Mouse (Mus musculus): ENCODE data around the gene Ifitm5. TPM values are rescaled to one million over a fixed set of nuclear protein-coding genes. Genes with fewer than 3 reads are reported as not detected.
A peak's percentile ranks its signal among the peaks of the same experiment; 100 is the strongest.

Ifitm5 gene
- polyA plus RNA-seq, 1 experiment: 1.8 TPM

DNA sequence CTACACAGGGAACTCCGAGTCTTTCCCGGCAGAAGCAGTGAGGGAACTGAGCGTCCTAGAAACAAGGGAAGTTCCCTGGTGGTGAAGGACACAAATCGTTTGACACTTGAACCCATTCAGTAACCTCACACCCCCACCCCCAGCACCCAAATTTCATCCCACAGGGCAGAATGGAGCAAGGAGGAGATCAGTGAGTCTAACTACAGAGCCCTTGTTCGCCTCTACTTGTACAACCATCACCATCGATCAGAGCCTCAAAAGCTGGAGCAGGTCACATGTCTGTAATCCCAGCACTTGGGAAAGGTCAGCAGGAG is 6.4 kb upstream of the Ifitm5 start:
- peak overlapping the region; percentile 96 for H3K27ac ChIP-seq (ENCODE audit: insufficient read depth, low read length)
- peaks cover 13% of the 10 kb centered on the region for H3K4me1 ChIP-seq (ENCODE audit: control insufficient read depth, insufficient read depth, low read length)
- no peaks in the 10 kb centered on the region for H3K27me3 ChIP-seq (ENCODE audit: control insufficient read depth, insufficient read depth, low read length, poor library complexity, severe bottlenecking)
- no peaks in the 10 kb centered on the region for H3K9me3 ChIP-seq (replicated peaks; ENCODE audit: control insufficient read depth, insufficient read depth, low read length, poor library complexity, severe bottlenecking)
- H3K9ac ChIP-seq (ENCODE audit: low read depth, poor library complexity, severe bottlenecking): peak overlapping the region; percentile 82; the same call in 1 of the 2 replicates
- no peak for TF ChIP-seq CTCF (IDR thresholded peaks at IDR 0.05; ENCODE audit: low read depth, low read length)
- no peak for TF ChIP-seq EP300 (IDR thresholded peaks at IDR 0.05; ENCODE audit: insufficient read depth, low read depth, low read length)
- TF ChIP-seq POLR2A (IDR thresholded peaks at IDR 0.05; ENCODE audit: insufficient read depth, low read length): no peak
- peak overlapping the region; percentile 53 for H3K4me3 ChIP-seq (ENCODE audit: low read depth, low read length)
- peaks cover 13% of the 10 kb centered on the region for H3K36me3 ChIP-seq (ENCODE audit: control insufficient read depth, insufficient read depth, low read length, poor library complexity, severe bottlenecking)

DNA sequence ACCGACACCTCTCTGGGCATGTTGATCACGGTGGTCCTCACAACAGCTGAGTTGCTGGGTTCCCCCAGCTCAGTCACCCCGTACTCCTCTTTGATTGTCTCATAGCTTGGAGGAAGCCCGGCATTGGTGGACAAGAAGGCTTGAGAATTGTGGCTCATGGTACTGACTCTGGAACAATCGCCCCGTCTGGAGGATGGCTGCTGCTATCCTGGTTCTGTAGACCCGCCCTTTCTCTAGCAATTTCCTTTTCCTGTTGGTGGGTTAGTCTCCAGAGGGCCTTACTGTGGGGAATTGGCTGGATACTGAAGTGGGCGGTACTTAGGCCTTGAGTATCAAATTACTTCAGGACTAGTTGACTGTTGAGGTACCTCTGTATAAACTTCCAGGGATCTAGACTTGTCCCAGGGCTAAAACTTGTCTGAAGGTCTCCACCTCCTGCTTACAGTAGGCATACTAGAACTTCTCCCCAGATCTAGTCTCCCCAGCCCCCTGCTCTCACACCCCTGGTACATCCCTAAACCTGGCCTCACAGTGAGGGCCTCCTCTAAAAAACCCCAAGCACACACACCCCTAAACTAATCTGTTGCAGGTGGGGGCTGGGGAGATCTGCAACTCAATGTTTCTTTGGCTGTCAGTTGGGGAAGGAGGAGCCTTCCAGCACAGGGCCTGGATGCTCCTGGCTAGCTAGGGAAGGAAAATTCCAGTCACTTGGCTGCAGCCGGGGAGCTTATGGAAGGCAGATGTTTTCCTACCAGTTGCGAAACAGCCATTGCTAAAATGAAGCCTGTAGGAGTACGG is 5.9 kb upstream of the Ifitm5 start, which contains the start of the genes Gm45717 and Ifitm2:
Gene Gm45717, minus strand, starts transcription at position 180 of the 798 bp plus-strand sequence.
Gene Ifitm2, minus strand, starts transcription at position 230 of the 798 bp plus-strand sequence.
- no peak for TF ChIP-seq CTCF (IDR thresholded peaks at IDR 0.05; ENCODE audit: low read depth, low read length)
- peak; percentile 82 for TF ChIP-seq EP300 (IDR thresholded peaks at IDR 0.05; ENCODE audit: insufficient read depth, low read depth, low read length)
- TF ChIP-seq POLR2A (IDR thresholded peaks at IDR 0.05; ENCODE audit: insufficient read depth, low read length): peak; percentile 74
- peak within 1 kb of the TSS; percentile 82 for H3K9ac ChIP-seq (ENCODE audit: low read depth, poor library complexity, severe bottlenecking)
- peak within 1 kb of the TSS; percentile 96 for H3K27ac ChIP-seq (ENCODE audit: insufficient read depth, low read length)
- no peaks in the 10 kb centered on the region for H3K9me3 ChIP-seq (replicated peaks; ENCODE audit: control insufficient read depth, insufficient read depth, low read length, poor library complexity, severe bottlenecking)
- peaks cover 13% of the 10 kb centered on the region for H3K36me3 ChIP-seq (ENCODE audit: control insufficient read depth, insufficient read depth, low read length, poor library complexity, severe bottlenecking)
- H3K27me3 ChIP-seq (ENCODE audit: control insufficient read depth, insufficient read depth, low read length, poor library complexity, severe bottlenecking): no peaks in the 10 kb centered on the region
- peak within 1 kb of the TSS; percentile 95 for H3K4me3 ChIP-seq (ENCODE audit: low read depth, low read length)
- peaks cover 10% of the 10 kb centered on the region for H3K4me1 ChIP-seq (ENCODE audit: control insufficient read depth, insufficient read depth, low read length)

DNA sequence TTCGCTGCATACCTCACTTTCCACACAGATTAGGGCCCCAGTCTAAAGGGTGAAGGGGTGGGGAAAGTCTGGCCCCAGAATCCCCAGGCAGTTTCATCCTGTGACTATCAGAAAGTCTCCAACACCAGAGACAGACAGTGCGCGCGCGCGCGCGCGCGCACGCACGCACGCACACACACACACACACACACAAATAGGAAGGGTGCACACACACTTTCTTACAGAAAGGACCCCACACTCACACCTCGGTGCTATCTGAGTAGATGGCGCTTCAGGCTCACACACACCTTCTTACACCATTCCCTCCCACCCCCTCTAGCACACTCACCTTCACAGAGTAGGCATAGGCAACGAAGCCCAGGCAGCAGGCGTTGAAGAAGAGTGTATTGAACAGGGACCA is 5.3 kb upstream of the Ifitm5 start:
- H3K4me3 ChIP-seq (ENCODE audit: low read depth, low read length): peak overlapping the region; percentile 95
- H3K9me3 ChIP-seq (replicated peaks; ENCODE audit: control insufficient read depth, insufficient read depth, low read length, poor library complexity, severe bottlenecking): no peaks in the 10 kb centered on the region
- peak overlapping the region; percentile 93 for H3K27ac ChIP-seq (ENCODE audit: insufficient read depth, low read length)
- H3K27me3 ChIP-seq (ENCODE audit: control insufficient read depth, insufficient read depth, low read length, poor library complexity, severe bottlenecking): no peaks in the 10 kb centered on the region
- H3K4me1 ChIP-seq (ENCODE audit: control insufficient read depth, insufficient read depth, low read length): peaks cover 10% of the 10 kb centered on the region
- TF ChIP-seq CTCF (IDR thresholded peaks at IDR 0.05; ENCODE audit: low read depth, low read length): no peak
- TF ChIP-seq EP300 (IDR thresholded peaks at IDR 0.05; ENCODE audit: insufficient read depth, low read depth, low read length): no peak
- TF ChIP-seq POLR2A (IDR thresholded peaks at IDR 0.05; ENCODE audit: insufficient read depth, low read length): no peak
- H3K36me3 ChIP-seq (ENCODE audit: control insufficient read depth, insufficient read depth, low read length, poor library complexity, severe bottlenecking): peaks cover 13% of the 10 kb centered on the region
- H3K9ac ChIP-seq (ENCODE audit: low read depth, poor library complexity, severe bottlenecking): peak overlapping the region; percentile 82

DNA sequence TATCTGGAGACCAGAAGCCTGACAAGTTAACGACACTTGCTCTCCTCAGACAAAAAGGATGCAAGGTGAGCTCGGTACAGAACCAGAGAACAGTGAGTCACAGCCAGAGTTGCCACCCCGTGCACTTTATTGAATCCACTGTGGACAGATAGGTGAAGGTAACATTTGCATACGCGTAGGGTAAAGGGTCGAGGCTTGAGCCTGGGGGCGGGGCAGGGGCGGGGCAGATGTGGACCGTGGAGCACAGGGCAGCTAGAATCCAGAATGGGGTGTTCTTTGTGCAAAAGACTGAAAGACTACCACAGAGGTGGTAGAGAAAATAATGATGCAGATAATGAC is 4.6 kb upstream of the Ifitm5 start:
- Histone ChIP-seq H3K4me1 (ENCODE audit: control insufficient read depth, insufficient read depth, low read length) (peaks cover 8% of the 10 kb centered on the region), H3K36me3 (ENCODE audit: control insufficient read depth, insufficient read depth, low read length, poor library complexity, severe bottlenecking) (peaks cover 16% of the 10 kb centered on the region), H3K27me3 (ENCODE audit: control insufficient read depth, insufficient read depth, low read length, poor library complexity, severe bottlenecking) (no peaks in the 10 kb centered on the region), H3K4me3 (ENCODE audit: low read depth, low read length) (peak overlapping the region; percentile 95), H3K9ac (ENCODE audit: low read depth, poor library complexity, severe bottlenecking) (peak overlapping the region; percentile 82), H3K27ac (ENCODE audit: insufficient read depth, low read length) (no peak overlapping the region), H3K9me3 (replicated peaks; ENCODE audit: control insufficient read depth, insufficient read depth, low read length, poor library complexity, severe bottlenecking) (no peaks in the 10 kb centered on the region)
- TF ChIP-seq POLR2A (IDR thresholded peaks at IDR 0.05; ENCODE audit: insufficient read depth, low read length) (no peak), EP300 (IDR thresholded peaks at IDR 0.05; ENCODE audit: insufficient read depth, low read depth, low read length) (no peak), CTCF (IDR thresholded peaks at IDR 0.05; ENCODE audit: low read depth, low read length) (no peak)

DNA sequence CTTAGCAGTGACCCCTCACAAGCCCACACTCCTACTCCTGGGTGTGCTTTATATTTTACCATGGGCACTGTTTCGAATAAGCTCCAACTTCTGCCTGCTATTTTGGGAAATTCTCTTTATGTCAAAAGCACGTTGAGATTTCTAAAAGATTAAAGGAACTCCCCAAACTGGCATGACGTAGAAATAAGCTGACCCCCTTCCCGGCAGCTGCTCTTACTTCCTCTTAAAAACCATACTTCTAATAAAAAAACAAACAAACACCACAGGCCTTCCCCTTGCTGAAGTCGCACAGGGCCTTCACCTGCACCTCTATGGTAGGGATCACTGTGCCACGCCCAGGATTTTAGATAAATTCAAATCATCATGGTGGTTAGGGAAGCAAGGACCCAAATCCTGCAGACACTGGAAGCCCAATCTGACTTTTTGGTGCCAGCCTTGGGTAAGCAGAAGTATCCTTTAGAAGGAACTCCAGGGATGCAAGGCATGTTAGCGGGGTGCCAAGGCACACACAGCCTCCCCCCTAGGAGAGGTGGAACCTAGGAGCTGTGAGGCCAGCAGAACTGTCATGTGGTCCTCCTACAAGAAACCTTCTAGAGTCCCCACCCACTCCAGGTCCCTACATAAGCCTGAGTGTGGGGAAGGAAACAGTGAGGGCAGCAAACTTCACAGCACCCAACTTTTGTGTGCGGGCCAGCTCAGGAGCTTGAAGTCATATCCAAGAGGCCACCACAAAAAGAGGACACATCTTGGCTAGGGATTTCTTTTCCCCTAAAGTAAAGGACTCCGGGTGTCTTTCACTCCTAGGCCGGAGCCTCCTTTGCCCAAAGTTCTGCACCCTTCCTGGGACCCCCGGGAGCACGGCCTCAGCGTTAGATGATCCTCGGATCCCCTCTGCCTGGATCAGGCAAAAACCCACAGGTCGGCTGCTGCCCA is 4.0 kb upstream of the Ifitm5 start:
- peak overlapping the region; percentile 95 for H3K4me3 ChIP-seq (ENCODE audit: low read depth, low read length)
- peaks cover 8% of the 10 kb centered on the region for H3K4me1 ChIP-seq (ENCODE audit: control insufficient read depth, insufficient read depth, low read length)
- H3K36me3 ChIP-seq (ENCODE audit: control insufficient read depth, insufficient read depth, low read length, poor library complexity, severe bottlenecking): peaks cover 22% of the 10 kb centered on the region
- no peaks in the 10 kb centered on the region for H3K9me3 ChIP-seq (replicated peaks; ENCODE audit: control insufficient read depth, insufficient read depth, low read length, poor library complexity, severe bottlenecking)
- TF ChIP-seq CTCF (IDR thresholded peaks at IDR 0.05; ENCODE audit: low read depth, low read length) (no peak), EP300 (IDR thresholded peaks at IDR 0.05; ENCODE audit: insufficient read depth, low read depth, low read length) (no peak), POLR2A (IDR thresholded peaks at IDR 0.05; ENCODE audit: insufficient read depth, low read length) (no peak)
- no peaks in the 10 kb centered on the region for H3K27me3 ChIP-seq (ENCODE audit: control insufficient read depth, insufficient read depth, low read length, poor library complexity, severe bottlenecking)
- peak overlapping the region; percentile 82 for H3K9ac ChIP-seq (ENCODE audit: low read depth, poor library complexity, severe bottlenecking)
- H3K27ac ChIP-seq (ENCODE audit: insufficient read depth, low read length): no peak overlapping the region

All from ES-Bruce4 (cell line).